Mouse (Mus musculus): Measurements from ENCODE around the gene Deup1.

DNA sequence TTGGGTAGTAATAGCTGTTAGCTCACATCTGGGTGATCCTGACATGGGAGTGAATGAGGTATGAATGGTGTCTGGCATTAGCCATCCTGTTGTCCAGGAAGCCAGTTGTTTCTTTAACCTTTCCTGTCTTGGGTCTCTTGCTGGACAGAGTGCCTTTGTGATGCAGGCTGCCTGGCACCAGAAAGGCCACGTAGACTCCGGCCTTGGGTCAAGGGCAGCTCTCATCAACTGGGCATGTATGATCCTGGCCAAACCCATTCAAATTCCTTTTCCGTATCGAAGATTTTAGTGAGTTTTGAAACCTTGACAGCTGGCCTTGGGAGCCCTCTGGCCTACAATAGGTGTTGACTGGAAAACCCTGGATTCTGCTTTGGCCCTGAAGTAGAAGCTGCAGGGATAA lies 109.8 kb downstream of the Deup1 start:
- TF ChIP-seq CTCF (IDR thresholded peaks at IDR 0.05; ENCODE audit: low read depth) (no peak), EP300 (IDR thresholded peaks at IDR 0.05; ENCODE audit: low read depth) (no peak)
